Mouse (Mus musculus): Measurements from ENCODE around the gene Trpc2.

The Trpc2 gene

GRCm38 (mm10) chr7:102082816-102083215 is at the start of gene Trpc2:
Gene Trpc2, plus strand, starts transcription at chr7:102083116.
- DNase-seq (ENCODE audit: low spot score): no peak

GRCm38 (mm10) chr7:102034904-102035303 is 48.0 kb upstream of the Trpc2 start:
- DNase-seq (ENCODE audit: low spot score): peak; percentile 13

DNA sequence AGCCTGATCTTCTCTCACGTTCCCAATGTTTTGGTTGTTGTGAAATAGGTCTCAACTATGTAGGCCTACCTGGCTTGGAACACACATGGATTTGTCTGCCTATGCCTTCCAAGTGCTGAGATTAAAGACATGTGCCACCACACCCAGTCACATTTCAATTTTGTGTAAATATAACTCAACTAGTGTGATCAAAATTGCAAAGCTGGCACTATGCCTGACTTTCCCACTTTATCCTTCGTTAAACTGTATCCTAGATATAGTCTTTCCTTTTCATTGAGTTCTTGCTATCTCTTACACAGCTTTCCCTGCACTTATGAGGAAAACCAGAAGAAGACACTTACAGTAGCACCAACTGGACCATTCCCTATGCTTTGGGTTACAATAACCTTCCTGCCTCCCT is 47.4 kb upstream of the Trpc2 start:
- no peak for DNase-seq (ENCODE audit: low spot score)

- DNase-seq (ENCODE audit: low spot score): no peak
These were observed 45.6 kb upstream of the Trpc2 start for GRCm38 (mm10) chr7:102037318-102037717.

GRCm38 (mm10) chr7:102042314-102042713 is 40.6 kb upstream of the Trpc2 start:
- no peak for DNase-seq (ENCODE audit: low spot score)

DNA sequence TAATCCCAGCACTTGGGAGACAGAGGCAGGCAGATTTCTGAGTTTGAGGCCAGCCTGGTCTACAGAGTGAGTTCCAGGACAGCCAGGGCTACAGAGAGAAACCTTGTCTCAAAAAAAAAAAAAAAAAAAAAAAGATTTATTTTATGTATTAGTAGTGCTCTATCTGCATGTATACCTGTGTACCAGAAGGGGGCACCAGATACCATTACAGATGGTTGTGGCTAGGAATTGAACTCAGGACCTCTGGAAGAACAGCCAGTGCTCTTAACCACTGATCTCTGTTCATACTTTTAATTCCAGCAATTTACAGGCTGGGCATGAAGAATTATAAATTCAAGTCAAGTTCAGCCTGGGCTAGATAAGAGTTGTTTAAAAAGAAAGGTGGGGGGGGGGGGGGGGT is 34.4 kb upstream of the Trpc2 start:
- peak; percentile 10 for DNase-seq (ENCODE audit: low spot score)

DNA sequence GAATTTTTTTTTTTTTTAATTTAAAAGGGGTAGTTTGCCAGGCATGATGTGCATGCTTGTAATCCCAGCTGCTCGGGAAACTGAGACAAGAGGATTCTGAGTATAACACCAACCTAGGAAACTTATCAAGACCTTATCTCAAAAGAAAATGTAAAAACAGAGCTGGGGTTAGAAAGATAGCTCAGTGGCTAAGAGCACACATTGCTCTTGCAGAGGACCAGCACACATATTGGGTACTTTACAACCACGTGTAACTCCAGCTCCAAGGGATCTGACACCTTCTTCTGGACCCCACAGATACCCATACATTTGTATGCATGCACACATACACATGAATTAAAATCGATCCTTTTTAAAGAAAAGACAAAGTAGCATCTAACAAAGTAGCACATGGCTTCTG is 21.6 kb upstream of the Trpc2 start:
- DNase-seq (ENCODE audit: low spot score): no peak

DNA sequence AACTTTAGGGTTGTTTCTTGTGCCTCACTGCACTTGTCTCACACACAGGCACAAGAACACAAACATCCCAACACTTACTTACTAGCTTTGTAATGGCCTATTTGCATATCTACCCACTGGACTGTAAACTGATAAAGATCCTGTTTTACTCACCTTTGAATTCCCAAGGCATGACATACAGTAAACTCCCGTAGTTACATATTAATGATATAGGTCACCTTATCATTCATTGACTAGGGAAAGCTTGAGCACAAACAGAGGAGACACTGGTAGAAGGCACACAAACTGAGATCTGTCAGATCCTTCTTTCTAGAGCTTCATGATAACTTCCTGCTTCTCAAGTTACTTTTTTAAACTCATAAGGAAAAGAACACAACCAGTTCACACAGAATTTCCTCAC is 20.7 kb upstream of the Trpc2 start:
- no peak for DNase-seq (ENCODE audit: low spot score)

DNA sequence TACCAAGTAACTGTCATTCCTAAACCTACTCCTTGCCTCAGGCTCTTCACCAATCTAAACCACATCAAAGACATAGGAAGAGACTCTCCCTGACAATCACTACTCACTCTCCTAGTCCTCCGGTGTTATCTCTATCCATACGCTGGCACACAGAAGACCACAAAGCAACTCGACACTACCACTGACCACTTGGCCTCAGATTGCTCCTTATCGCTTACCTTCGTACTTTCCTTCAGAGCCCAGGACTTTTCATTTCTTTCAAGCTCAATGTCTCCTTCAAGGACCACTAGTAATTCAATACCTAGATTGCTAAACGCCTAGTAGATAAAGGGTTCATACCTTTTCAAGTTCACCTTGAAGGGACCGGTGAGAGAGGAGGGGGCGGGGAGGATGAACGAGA is 19.0 kb upstream of the Trpc2 start:
- DNase-seq (ENCODE audit: low spot score): no peak

GRCm38 (mm10) chr7:102064655-102065045 is 18.3 kb upstream of the Trpc2 start:
- no peak for DNase-seq (ENCODE audit: low spot score)

DNA sequence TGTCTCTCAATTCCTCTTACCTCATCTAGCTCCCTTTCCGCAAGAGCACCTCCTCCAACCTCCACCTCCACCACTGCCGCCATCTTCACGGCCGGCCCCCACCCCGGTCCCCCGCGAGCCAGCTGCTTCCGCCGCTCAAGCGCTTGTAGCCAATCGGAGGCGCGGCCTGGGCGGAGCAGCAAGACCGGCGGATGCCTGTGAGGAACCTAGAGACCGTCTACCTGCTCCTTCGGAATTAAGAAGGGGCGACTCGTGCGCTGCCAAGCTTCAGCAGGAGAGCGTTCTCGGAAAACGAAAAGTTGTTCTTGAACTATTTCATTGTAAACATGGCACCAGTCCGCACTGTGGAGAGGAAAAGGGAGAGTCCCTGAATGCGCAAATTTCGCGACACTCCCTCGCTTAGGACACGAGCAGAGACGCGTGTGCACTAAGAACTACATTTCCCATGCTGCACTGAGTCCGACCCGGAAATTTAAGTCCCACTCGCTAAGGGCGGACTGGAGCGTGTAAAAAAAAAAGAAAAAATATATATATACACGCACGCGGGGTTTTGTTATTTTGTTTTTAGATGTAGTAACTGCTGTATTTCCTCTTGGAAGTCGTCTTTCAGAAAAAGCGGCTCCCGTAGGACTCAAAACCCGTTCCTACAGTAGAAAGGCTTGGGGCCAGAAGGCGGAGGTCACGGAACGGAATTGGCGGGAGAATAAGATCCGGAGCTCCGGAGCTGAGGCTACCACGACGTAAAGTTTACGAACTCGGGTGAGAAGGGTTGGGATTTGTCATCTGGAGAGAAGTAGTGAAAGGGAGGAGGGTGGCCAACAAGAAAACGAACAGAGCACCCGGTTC is 17.6 kb upstream of the Trpc2 start, which contains the start of the genes Rnf121, Xndc1 and Xntrpc:
Rnf121 (minus strand) TSS at position 424 of the 846 bp plus-strand sequence.
Xndc1 (plus strand) TSS at position 466 of the 846 bp plus-strand sequence.
Xntrpc (plus strand) TSS at position 668 of the 846 bp plus-strand sequence.
- peak; percentile 95 for DNase-seq (ENCODE audit: low spot score)

DNA sequence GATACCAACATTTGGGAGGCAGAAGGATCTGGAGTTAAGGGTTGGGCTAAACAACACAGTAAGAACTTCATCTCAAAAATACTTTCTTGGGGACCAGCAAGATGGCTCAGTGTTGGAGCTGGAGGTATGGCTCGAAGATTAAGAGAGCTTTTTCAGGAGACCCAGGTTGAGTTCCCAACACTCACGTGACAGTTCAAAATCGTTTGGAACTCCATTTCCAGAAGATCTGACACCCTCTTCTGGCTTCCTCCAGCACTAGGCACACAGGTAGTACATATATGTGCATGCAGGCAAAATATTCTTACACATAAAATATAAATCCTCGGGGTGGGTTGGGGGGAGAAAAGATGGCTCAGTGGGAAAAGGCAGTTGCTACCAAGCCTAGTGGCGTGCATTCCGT is 16.6 kb upstream of the Trpc2 start:
- DNase-seq (ENCODE audit: low spot score): no peak

DNA sequence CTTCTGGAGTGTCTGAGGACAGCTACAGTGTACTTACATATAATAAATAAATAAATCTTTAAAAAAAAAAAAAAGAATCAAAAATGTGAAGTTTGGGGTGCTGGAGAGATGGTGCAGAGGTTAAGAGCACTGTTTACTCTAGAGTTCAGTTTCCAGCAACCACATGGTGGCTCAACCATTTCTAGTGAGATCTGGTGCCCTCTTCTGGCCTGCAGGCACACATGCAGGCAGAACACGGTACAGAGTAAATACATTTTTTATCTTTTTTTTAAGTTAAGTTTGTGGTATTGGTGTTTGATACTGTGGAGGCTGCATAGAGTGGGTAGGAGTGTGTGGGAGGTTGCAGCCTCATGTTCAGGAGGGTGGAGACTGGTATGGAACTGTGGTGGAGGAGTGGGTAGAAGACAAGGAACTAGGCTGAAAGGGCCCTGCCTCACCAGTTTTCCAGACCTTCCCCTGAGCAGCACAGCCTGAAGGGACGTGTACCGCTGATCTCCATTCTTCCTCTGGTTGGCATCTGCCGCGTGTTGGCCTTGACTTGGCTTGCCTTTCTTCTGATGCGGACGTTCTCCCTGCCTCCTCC is 6.1 kb upstream of the Trpc2 start:
- peak; percentile 44 for DNase-seq (ENCODE audit: low spot score)

DNA sequence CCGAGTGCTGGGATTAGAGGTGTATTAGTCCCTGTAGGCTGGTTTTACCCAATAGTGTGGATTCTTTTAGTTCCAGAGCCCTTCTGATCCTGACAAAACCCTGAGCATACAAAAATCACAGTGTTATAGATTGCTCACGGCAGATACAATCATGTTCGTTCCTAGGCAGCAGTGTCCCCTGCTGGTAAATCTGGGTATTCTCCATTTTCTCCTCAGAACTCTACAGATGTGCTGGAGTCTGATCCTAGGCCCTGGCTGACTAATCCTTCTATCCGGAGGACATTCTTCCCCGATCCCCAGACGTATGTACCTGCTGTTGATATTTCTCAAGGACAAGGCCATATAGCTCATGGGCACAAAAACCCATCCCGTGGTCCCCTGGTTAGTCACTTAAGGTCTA is 4.4 kb upstream of the Trpc2 start:
- peak; percentile 58 for DNase-seq (ENCODE audit: low spot score)

DNA sequence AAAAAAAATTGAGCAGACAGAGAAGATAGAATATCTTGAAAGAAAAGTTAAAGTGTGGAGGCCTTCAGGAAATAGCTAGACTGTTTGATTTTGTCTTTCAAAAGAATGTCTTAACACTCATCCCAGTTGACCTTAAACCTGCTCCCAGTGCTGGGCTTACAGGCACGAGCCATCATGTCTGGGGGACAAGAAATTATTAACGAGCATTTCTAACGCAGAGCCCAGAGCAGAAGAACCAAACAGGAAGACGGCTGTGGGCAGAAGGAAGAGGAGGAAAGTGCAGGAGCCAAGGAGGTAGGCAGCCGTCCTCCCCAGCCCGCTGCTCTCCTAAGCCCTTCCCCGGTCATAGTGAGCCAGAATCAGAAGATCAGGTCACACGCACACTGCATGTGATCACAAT is 2.6 kb upstream of the Trpc2 start:
- DNase-seq (ENCODE audit: low spot score): no peak

DNA sequence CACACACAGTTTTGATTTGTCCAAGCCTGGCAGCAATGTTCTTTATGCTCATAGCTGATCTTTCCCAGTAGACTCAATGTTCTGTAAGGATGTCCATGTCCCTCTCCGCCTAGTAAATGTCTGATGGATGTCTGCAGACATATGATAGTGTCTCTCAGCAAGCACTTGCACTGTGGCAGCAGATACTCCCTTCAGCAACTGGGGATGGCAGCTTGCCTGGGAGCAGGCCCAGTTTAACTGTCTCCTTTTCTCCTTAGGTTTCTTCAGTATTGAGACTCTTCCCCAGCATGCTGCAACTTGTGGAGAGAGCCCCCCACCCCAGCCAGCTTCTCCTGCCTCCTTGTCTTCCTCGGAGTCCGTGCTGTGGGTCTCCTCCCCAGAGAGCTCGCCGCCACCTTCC is 1.1 kb upstream of the Trpc2 start:
- DNase-seq (ENCODE audit: low spot score): no peak

GRCm38 (mm10) chr7:102084041-102084696 is 1.3 kb downstream of the Trpc2 start:
- DNase-seq (ENCODE audit: low spot score): no peak

DNA sequence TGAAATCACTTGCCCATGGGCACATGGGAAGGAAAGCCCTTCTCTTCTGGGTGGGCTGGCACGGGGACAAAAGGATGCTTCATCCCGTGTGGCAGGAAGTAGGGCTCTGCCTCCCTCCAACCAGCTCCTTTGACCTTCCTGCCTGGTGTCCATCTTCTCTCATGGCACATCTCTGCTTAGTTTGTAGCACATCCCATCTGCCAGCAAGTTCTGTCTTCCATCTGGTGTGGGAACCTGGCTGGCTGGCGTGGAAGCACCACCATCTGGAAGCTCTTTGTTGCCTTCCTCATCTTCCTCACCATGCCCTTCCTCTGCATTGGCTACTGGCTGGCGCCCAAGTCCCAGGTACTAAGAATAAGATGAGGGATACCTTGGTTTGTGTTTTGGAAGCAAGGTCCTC is 4.4 kb downstream of the Trpc2 start:
- DNase-seq (ENCODE audit: low spot score): no peak

- peak; percentile 84 for DNase-seq (ENCODE audit: low spot score)
These were observed 17.1 kb downstream of the Trpc2 start for GRCm38 (mm10) chr7:102099760-102100661.

DNA sequence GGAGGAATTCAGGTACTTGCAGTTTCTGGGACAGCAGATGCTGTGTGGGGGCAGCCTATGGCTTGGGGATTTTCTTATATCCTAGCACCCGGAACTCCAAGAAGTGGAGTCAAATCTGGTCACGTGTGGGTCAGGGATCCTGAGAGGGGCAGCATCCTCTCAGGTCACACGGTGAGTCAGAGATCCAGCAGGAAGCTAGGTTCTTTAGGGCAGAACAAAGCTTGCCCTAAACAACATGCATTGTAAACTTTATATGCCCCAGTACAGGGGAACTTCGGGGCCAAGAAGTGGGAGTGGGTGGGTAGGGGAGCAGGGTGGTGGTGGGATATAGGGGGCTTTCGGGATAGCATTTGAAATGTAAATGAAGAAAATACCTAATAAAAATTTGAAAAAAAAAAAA is 18.0 kb downstream of the Trpc2 start:
- no peak for DNase-seq (ENCODE audit: low spot score)

DNA sequence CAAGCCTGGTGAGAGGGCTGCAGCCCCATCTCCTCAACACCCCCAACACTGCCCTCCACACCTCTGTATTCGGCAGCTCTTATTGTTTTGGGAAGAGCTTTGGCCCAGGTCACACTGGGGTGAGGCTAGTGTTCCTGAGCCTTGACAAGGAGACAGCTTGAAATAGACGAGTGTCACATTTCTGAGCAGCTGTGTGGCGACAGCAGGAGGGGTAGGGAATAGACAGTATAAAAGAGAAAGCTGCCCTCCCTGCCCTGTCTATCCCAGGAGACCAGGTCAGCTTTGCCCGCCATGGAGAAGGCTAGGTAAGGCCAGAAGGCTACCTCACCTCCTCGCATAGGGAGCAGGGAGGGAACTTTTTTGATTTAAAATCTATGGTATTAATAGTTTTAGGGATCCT is 18.6 kb downstream of the Trpc2 start, which contains the start of gene Art1:
Art1 (plus strand) TSS at position 257 of the 400 bp plus-strand sequence.
- peak; percentile 29 for DNase-seq (ENCODE audit: low spot score)

DNA sequence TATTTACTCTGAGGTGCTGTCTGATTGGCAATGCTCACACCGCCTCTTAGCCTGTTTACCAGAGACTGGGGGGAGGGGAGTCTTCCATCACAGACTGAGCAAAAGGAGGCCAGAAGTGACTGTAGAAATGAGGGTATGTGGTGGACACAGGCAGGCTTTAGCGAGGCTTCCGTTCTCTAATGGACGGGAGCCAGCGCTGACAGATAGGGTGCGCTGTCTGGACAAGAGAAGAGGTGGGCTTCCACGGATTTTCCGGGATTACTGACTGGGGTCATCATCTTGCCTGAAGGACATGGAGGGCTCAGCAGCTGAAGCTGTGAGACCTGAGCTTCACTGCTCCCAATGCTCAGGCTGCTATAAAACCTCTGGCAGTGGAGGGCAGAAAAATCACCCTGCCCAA is 19.3 kb downstream of the Trpc2 start:
- DNase-seq (ENCODE audit: low spot score): peak; percentile 36

All from embryo, embryonic 10.5 days (tissue).